Mouse (Mus musculus) lung, adult 2 months (tissue): ENCODE results near the gene Ankrd55. TPM values are rescaled to one million over a fixed set of nuclear protein-coding genes. Genes with fewer than 3 reads are reported as not detected.

Experiments used
- DNase-seq: peaks from one replicate; pipeline ENCODE4 v3.0.0; 2022
- H3K4me1 ChIP-seq: fragments of 200-500 bp; 2 replicates; pipeline ENCODE4 v1.6.1; 2011; ENCODE audit warnings: low read length; ENCODE audit not compliant: control insufficient read depth, insufficient read depth
- H3K4me3 ChIP-seq: fragments of 200-500 bp; replicated peaks from 2 replicates; pipeline ENCODE3; 2011; ENCODE audit warnings: low read depth, mild to moderate bottlenecking, control low read depth, low read length; ENCODE audit errors: extremely low read depth
- CTCF ChIP-seq: fragments of 200-500 bp; IDR thresholded peaks from 2 replicates; pipeline ENCODE4 v1.5.1; 2011; ENCODE audit warnings: mild to moderate bottlenecking, low read length, control low read depth; ENCODE audit not compliant: insufficient read depth
- POLR2A ChIP-seq: fragments of 200-500 bp; IDR thresholded peaks from 2 replicates; pipeline ENCODE4 v1.6.1; 2011; ENCODE audit warnings: low read depth, mild to moderate bottlenecking, control low read depth, low read length, borderline replicate concordance; ENCODE audit errors: extremely low read depth
- WGBS: fragments of 180-500 bp; shearing (Covaris S2); methylation state at CpG from one replicate; pipeline ENCODE4 v1.1.7; 2018; 5-methylcytosine and 5-hydroxymethylcytosine counted together
- polyA plus RNA-seq: library from polyadenylated mRNA; depleted of rRNA; stranded (reverse); fragments of >200 nt; gene quantifications from 2 replicates; pipeline ENCODE4 v1.2.3, GENCODE M21; 2012

Gene Ankrd55
- polyA plus RNA-seq, 1 experiment: 0.15 TPM

DNA sequence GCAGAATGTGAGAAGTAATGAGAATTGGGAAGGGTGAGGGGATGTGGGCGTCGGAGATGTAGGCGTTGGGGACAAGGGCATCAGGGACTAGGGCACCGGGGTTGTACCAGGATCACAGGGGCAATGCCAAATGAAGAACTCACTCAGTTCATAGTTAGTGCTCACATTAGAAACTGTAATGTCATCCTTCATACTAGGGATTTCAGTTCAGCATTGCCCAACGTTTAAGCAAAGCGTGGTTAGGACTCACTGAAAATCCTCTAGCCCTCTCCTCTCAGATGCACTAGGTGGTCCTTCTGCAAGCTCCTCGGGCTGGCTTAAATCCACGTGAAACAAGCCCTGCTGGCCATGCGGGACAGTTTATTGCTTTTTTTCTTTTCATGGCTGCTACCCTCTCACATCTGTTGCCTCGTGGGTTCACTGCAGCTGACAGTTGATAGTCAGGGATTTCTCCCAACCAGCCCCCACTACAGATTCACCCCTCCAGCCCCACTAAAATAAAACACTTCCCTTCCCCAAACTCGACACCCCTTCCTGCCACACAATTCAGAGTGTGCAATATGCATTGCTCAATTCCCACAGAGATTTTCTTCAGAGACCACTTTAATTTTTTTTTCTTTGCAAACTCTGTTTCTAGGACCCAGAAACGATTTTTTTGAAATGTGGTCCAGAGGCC lies 35.5 kb downstream of the Ankrd55 start:
- 69% methylated on average over 12 of the region's 12 CpGs for WGBS
- Histone ChIP-seq H3K4me3 (no peak overlapping the region), H3K4me1 (no peaks in the 10 kb centered on the region; the same call in 1 of the 2 replicates)
- DNase-seq: no peak
- no peak for TF ChIP-seq CTCF
- TF ChIP-seq POLR2A: no peak

GRCm38 (mm10) chr13:112325126-112325525 lies 36.9 kb downstream of the Ankrd55 start:
- 66% methylated on average over 2 of the region's 2 CpGs for WGBS
- Histone ChIP-seq H3K4me3 (no peak overlapping the region), H3K4me1 (no peaks in the 10 kb centered on the region; the same call in 1 of the 2 replicates)
- DNase-seq: no peak
- no peak for TF ChIP-seq CTCF
- no peak for TF ChIP-seq POLR2A

- 80% methylated on average over 7 of the region's 7 CpGs for WGBS
- no peak for DNase-seq
- no peak overlapping the region for H3K4me3 ChIP-seq
- TF ChIP-seq POLR2A (no peak), CTCF (no peak)
- no peaks in the 10 kb centered on the region; the same call in 1 of the 2 replicates for H3K4me1 ChIP-seq
Measured at GRCm38 (mm10) chr13:112326403-112326802, 38.2 kb downstream of the Ankrd55 start.

GRCm38 (mm10) chr13:112326977-112327376 lies 38.7 kb downstream of the Ankrd55 start:
- H3K4me1 ChIP-seq: no peaks in the 10 kb centered on the region; the same call in 1 of the 2 replicates
- DNase-seq: no peak
- no peak overlapping the region for H3K4me3 ChIP-seq
- TF ChIP-seq POLR2A (no peak), CTCF (no peak)
- 69% methylated on average over 5 of the region's 5 CpGs for WGBS

- DNase-seq: no peak
- H3K4me1 ChIP-seq: no peaks in the 10 kb centered on the region; the same call in 1 of the 2 replicates
- no peak overlapping the region for H3K4me3 ChIP-seq
- WGBS: 30% methylated on average over 4 of the region's 4 CpGs
- TF ChIP-seq CTCF (no peak), POLR2A (no peak)
Measured at GRCm38 (mm10) chr13:112327511-112327910, 39.3 kb downstream of the Ankrd55 start.

DNA sequence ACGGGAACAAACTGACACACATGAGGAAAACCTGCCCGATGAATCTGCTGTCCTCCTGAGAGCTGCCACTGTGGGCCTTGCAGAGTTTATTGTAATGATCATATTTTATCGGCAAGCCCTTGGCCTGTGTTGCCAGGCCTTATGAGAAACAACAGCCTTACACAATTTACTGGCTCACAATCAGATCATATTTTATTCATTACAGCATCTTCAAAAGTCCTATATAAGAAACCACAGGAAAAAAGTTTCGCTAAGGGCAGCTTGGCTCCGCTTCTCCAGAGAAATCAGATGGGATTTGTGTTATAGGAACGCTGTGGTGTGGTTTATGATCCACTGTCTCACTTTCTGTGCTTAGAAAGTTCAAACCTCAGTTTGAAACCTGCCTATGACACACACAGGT lies 42.0 kb downstream of the Ankrd55 start:
- H3K4me3 ChIP-seq: no peak overlapping the region
- TF ChIP-seq POLR2A (no peak), CTCF (no peak)
- 89% methylated on average over 6 of the region's 6 CpGs for WGBS
- DNase-seq: no peak
- H3K4me1 ChIP-seq: no peaks in the 10 kb centered on the region; the same call in 1 of the 2 replicates

DNA sequence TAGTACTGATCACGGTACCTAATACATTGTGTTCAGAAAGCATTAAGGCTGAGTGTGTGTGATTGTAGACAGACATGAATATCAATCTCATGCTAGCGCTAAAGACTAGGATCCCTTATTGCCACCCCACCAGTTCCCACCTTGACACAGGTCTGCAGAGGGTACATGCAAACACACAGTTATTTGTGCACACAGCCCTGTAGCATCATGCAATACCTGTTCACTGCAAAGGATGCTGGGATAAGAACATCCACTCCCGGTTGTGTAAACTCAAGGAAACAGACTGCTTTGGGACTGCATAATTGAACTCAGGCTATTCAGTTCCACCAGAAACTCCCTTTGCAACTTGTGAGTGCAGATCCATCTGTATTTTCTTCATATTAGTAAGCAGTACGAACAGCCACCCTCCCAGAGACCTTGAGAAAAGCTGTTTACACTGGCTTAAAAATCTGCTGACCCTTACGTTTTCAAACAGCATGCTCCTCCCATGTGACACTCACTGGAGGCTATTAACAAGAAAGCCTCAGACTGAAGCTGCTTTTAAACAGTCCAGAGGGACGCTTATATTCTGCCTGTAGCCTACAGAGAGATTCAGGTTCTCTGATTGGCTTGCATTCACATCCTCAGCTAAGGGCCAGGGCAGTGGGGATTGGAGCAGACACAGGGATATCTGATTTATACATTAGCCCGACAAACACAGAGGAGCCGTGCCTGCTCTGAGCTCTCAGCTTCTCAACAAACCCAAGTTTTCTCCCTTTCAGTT lies 42.8 kb downstream of the Ankrd55 start:
- TF ChIP-seq CTCF (no peak), POLR2A (no peak)
- Histone ChIP-seq H3K4me3 (no peak overlapping the region), H3K4me1 (no peaks in the 10 kb centered on the region)
- no peak for DNase-seq
- WGBS: 50% methylated on average over 8 of the region's 8 CpGs

GRCm38 (mm10) chr13:112331682-112332061 lies 43.4 kb downstream of the Ankrd55 start:
- Histone ChIP-seq H3K4me3 (no peak overlapping the region), H3K4me1 (no peaks in the 10 kb centered on the region)
- no peak for TF ChIP-seq CTCF
- TF ChIP-seq POLR2A: no peak
- 60% methylated on average over 1 of the region's 1 CpGs for WGBS
- DNase-seq: no peak

DNA sequence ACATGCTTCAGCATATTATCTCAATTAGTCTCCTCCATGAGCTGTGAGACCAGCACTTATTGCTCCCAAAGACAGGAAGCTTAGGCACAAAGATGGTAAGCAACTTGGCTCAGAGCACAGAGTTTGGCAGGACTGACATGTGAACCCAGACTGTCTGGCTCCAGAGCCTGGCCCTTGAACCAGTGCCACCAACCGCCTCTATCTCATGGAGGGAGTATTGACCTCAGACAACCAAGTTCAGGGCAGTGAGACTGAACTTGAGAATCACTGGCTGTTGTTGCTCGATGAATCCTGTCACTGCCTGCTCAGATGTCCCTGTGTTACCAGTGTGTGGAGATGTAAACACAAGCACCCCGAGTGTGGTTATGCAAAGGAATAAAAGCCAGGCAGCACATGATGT lies 47.3 kb downstream of the Ankrd55 start:
- no peak overlapping the region for H3K4me3 ChIP-seq
- no peak for TF ChIP-seq POLR2A
- no peak for TF ChIP-seq CTCF
- no peaks in the 10 kb centered on the region for H3K4me1 ChIP-seq
- WGBS: 43% methylated on average over 3 of the region's 3 CpGs
- DNase-seq: no peak
